Mouse (Mus musculus): ENCODE results near the gene Megf11. TPM values are rescaled to one million over a fixed set of nuclear protein-coding genes. Genes with fewer than 3 reads are reported as not detected.

The Megf11 gene
- total and polyA plus RNA-seq, 3 experiments: 0.08 to 0.93 TPM; not detected in 1

GRCm38 (mm10) chr9:64565915-64566314 lies 180.5 kb downstream of the Megf11 start:
- H3K4me3 ChIP-seq (ENCODE audit: control insufficient read depth in 1 of 2, insufficient read depth in 1 of 2, low read depth in 2 of 2, low read length in 2 of 2): no peak overlapping the region
- peaks cover 0 to 2% of the 10 kb centered on the region in 2 experiments; a peak in 1 of 4 replicates for H3K27me3 ChIP-seq (ENCODE audit: control insufficient read depth in 1 of 2, insufficient read depth in 2 of 2, low read length in 2 of 2)
- H3K36me3 ChIP-seq (ENCODE audit: control insufficient read depth in 1 of 2, insufficient read depth in 2 of 2, low read length in 2 of 2): no peaks in the 10 kb centered on the region
- peak; percentile 14 for DNase-seq (ENCODE audit: low read depth, low spot score)
- peaks cover 0 to 11% of the 10 kb centered on the region in 2 experiments; a peak in 2 of 4 replicates for H3K4me1 ChIP-seq (ENCODE audit: control insufficient read depth in 1 of 2, insufficient read depth in 2 of 2, low read length in 2 of 2)
- no peak overlapping the region for H3K9ac ChIP-seq (ENCODE audit: control insufficient read depth, low read depth, low read length, poor library complexity, severe bottlenecking)
- no peaks in the 10 kb centered on the region for H3K79me2 ChIP-seq (ENCODE audit: control insufficient read depth, insufficient read depth, low read length, poor library complexity)
- TF ChIP-seq E2F4 (IDR thresholded peaks at IDR 0.05; ENCODE audit: borderline replicate concordance, low read depth, low read length) (no peak), TAL1 (IDR thresholded peaks at IDR 0.05; ENCODE audit: low read length) (peak; percentile 23; the same call in 1 of the 2 replicates), MAZ (IDR thresholded peaks at IDR 0.05; ENCODE audit: low read depth, low read length) (peak; percentile 55; the same call in 1 of the 2 replicates)
- H3K9me3 ChIP-seq (replicated peaks; ENCODE audit: insufficient read depth, low read length): no peaks in the 10 kb centered on the region
- no peak overlapping the region for H3K27ac ChIP-seq (ENCODE audit: control insufficient read depth, low read depth, low read length)

DNA sequence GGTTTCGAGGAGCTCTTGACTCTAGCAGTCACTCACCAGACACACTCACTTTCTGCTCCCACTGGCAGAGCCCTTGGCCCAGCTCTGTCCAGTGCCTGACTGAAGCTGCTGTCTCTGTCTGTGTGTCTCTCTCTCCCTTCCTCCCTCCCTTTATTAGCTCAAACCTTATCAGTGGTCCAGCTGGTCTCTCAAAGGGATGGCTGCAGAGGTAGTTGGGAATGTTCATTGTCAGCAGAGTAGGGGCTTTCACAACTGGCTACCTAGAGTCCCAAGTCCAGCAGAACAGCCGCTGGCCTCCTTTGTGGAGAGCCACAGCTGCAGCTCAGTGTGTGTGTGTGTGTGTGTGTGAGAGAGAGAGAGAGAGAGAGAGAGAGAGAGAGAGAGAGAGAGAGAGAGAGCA lies 180.9 kb downstream of the Megf11 start:
- Histone ChIP-seq H3K27me3 (ENCODE audit: control insufficient read depth in 1 of 2, insufficient read depth in 2 of 2, low read length in 2 of 2) (peaks cover 0 to 3% of the 10 kb centered on the region in 2 experiments; a peak in 1 of 4 replicates), H3K4me3 (ENCODE audit: control insufficient read depth in 1 of 2, insufficient read depth in 1 of 2, low read depth in 2 of 2, low read length in 2 of 2) (no peak overlapping the region), H3K9ac (ENCODE audit: control insufficient read depth, low read depth, low read length, poor library complexity, severe bottlenecking) (no peak overlapping the region), H3K27ac (ENCODE audit: control insufficient read depth, low read depth, low read length) (no peak overlapping the region), H3K79me2 (ENCODE audit: control insufficient read depth, insufficient read depth, low read length, poor library complexity) (no peaks in the 10 kb centered on the region), H3K4me1 (ENCODE audit: control insufficient read depth in 1 of 2, insufficient read depth in 2 of 2, low read length in 2 of 2) (peaks cover 0 to 11% of the 10 kb centered on the region in 2 experiments; a peak in 2 of 4 replicates), H3K9me3 (replicated peaks; ENCODE audit: insufficient read depth, low read length) (no peaks in the 10 kb centered on the region), H3K36me3 (ENCODE audit: control insufficient read depth in 1 of 2, insufficient read depth in 2 of 2, low read length in 2 of 2) (no peaks in the 10 kb centered on the region)
- no peak for TF ChIP-seq RCOR1 (IDR thresholded peaks at IDR 0.05; ENCODE audit: low read depth, low read length)
- TF ChIP-seq NELFE (IDR thresholded peaks at IDR 0.05; ENCODE audit: low read depth, low read length): no peak
- no peak for TF ChIP-seq POLR2A (IDR thresholded peaks at IDR 0.05; ENCODE audit: control insufficient read depth in 1 of 2, insufficient read depth in 1 of 2, low read depth in 1 of 2, low read length in 2 of 2, poor library complexity in 1 of 2)
- TF ChIP-seq MAFK (IDR thresholded peaks at IDR 0.05; ENCODE audit: borderline replicate concordance, low read depth, low read length): no peak
- TF ChIP-seq TCF12 (IDR thresholded peaks at IDR 0.05; ENCODE audit: low read depth, low read length): no peak
- no peak for TF ChIP-seq RAD21 (IDR thresholded peaks at IDR 0.05; ENCODE audit: low read depth, low read length)
- TF ChIP-seq CHD1 (IDR thresholded peaks at IDR 0.05; ENCODE audit: low read depth, low read length): no peak
- TF ChIP-seq POLR2AphosphoS2 (IDR thresholded peaks at IDR 0.05; ENCODE audit: low read length): no peak
- DNase-seq (ENCODE audit: low read depth, low spot score): no peak

DNA sequence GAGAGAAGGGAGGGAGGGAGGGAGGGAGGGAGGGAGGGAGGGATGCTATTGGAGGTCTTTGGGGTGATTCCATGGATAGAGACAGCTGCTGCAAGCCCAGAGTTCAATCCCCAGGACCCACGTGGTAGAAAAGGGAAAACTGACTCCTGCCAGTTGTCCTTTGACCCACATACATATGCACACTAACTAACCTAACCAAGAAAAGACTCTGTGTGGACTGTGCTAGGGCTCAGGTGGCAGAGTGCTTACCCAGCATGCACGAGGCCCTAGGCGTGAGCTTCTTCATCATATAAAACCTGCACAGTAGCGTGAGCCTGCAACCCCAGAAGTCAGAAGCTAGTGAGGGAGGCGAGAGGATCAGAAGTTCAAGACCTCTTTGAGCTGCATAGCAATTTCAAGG lies 182.1 kb downstream of the Megf11 start:
- Histone ChIP-seq H3K27me3 (ENCODE audit: control insufficient read depth in 1 of 2, insufficient read depth in 2 of 2, low read length in 2 of 2) (peaks cover 0 to 3% of the 10 kb centered on the region in 2 experiments; a peak in 1 of 4 replicates), H3K27ac (ENCODE audit: control insufficient read depth, low read depth, low read length) (no peak overlapping the region), H3K79me2 (ENCODE audit: control insufficient read depth, insufficient read depth, low read length, poor library complexity) (no peaks in the 10 kb centered on the region), H3K4me3 (ENCODE audit: control insufficient read depth in 1 of 2, insufficient read depth in 1 of 2, low read depth in 2 of 2, low read length in 2 of 2) (no peak overlapping the region), H3K9me3 (replicated peaks; ENCODE audit: insufficient read depth, low read length) (no peaks in the 10 kb centered on the region), H3K4me1 (ENCODE audit: control insufficient read depth in 1 of 2, insufficient read depth in 2 of 2, low read length in 2 of 2) (peaks cover 0 to 11% of the 10 kb centered on the region in 2 experiments; a peak in 2 of 4 replicates), H3K36me3 (ENCODE audit: control insufficient read depth in 1 of 2, insufficient read depth in 2 of 2, low read length in 2 of 2) (no peaks in the 10 kb centered on the region), H3K9ac (ENCODE audit: control insufficient read depth, low read depth, low read length, poor library complexity, severe bottlenecking) (no peak overlapping the region)
- DNase-seq (ENCODE audit: low read depth, low spot score): no peak
- TF ChIP-seq TAL1 (IDR thresholded peaks at IDR 0.05; ENCODE audit: low read length): no peak
- TF ChIP-seq USF2 (IDR thresholded peaks at IDR 0.05; ENCODE audit: borderline replicate concordance in 1 of 2, insufficient read depth in 1 of 2, low read depth in 1 of 2, low read length in 2 of 2): no peak
- no peak for TF ChIP-seq ELF1 (IDR thresholded peaks at IDR 0.05; ENCODE audit: low read depth, low read length)
- TF ChIP-seq E2F4 (IDR thresholded peaks at IDR 0.05; ENCODE audit: borderline replicate concordance, low read depth, low read length): no peak
- no peak for TF ChIP-seq MEF2A (IDR thresholded peaks at IDR 0.05; ENCODE audit: extremely low read depth, insufficient replicate concordance, low read depth, low read length, poor library complexity, severe bottlenecking)
- no peak for TF ChIP-seq NELFE (IDR thresholded peaks at IDR 0.05; ENCODE audit: low read depth, low read length)
- TF ChIP-seq RAD21 (IDR thresholded peaks at IDR 0.05; ENCODE audit: low read depth, low read length): no peak
- TF ChIP-seq POLR2AphosphoS5 (IDR thresholded peaks at IDR 0.05; ENCODE audit: borderline replicate concordance, low read depth, low read length): no peak
- TF ChIP-seq TBP (IDR thresholded peaks at IDR 0.05; ENCODE audit: low read depth, low read length): no peak
- no peak for TF ChIP-seq POLR2AphosphoS2 (IDR thresholded peaks at IDR 0.05; ENCODE audit: low read length)
- TF ChIP-seq UBTF (IDR thresholded peaks at IDR 0.05; ENCODE audit: borderline replicate concordance, insufficient read depth, low read depth, low read length): no peak
- TF ChIP-seq ZMIZ1 (IDR thresholded peaks at IDR 0.05; ENCODE audit: low read depth, low read length): no peak
- TF ChIP-seq CHD1 (IDR thresholded peaks at IDR 0.05; ENCODE audit: low read depth, low read length): no peak
- no peak for TF ChIP-seq POLR2A (IDR thresholded peaks at IDR 0.05; ENCODE audit: control insufficient read depth in 1 of 2, insufficient read depth in 1 of 2, low read depth in 1 of 2, low read length in 2 of 2, poor library complexity in 1 of 2)
- no peak for TF ChIP-seq MXI1 (IDR thresholded peaks at IDR 0.05; ENCODE audit: low read depth, low read length)
- TF ChIP-seq NRF1 (IDR thresholded peaks at IDR 0.05; ENCODE audit: insufficient read depth, low read depth, low read length, poor library complexity, severe bottlenecking): no peak
- TF ChIP-seq ZC3H11A (IDR thresholded peaks at IDR 0.05; ENCODE audit: low read depth, low read length): no peak
- TF ChIP-seq MYB (IDR thresholded peaks at IDR 0.05; ENCODE audit: low read depth, low read length): no peak
- no peak for TF ChIP-seq ZNF384 (IDR thresholded peaks at IDR 0.05; ENCODE audit: low read depth, low read length)
- TF ChIP-seq SMC3 (IDR thresholded peaks at IDR 0.05; ENCODE audit: low read depth, low read length): no peak
